Comparison of ENCODE assay signal across 10 mouse cellular contexts in the genomic region with DNA sequence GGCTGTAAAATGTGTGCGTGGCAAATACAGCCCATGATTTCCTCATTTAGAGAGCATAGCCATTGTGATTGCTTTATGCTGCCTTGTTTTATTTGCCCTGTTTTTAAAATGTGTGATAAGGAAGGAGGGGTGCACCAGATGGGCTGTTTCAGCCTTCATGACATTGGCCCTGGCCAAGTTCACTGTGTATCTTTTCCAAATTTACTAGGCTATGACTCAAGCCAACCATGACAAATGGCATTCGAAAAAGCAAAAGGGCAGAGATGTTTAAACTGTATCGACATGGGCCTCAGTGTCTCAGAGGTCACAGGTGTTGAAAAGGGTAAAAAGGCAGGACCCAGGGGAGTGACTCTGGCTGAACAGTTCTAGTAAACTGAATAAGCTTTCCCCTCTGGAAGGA. TPM values are rescaled to one million over a fixed set of nuclear protein-coding genes. Genes with fewer than 3 reads are reported as not detected.
DNase-seq lines count a peak whose midpoint lies in the region; TF ChIP-seq lines count a peak whose summit lies in the region.
"Had no signal": no experiment of that assay in that cellular context is flagged by ENCODE, and none has a peak within 500 bp of the region (broad histone marks: within the 10 kb centered on the region; RNA-seq: fewer than 3 reads in every experiment).

No protein-coding gene starts in this region.

- no peak for TF ChIP-seq CTCF in lung, adult 2 months (IDR thresholded peaks at IDR 0.05; ENCODE audit: insufficient read depth, low read length)

- WGBS in lung, adult 2 months: 44% methylated on average over 3 of the region's 3 CpGs
- 10% methylated on average over 3 of the region's 3 CpGs for WGBS in large intestine, adult 2 months

- peak overlapping the region; percentile 48; the same call in 1 of the 2 replicates for H3K27ac ChIP-seq in brown adipose tissue, adult 24 weeks (replicated peaks; ENCODE audit: low read depth, low read length)

- TF ChIP-seq POLR2A in lung, adult 2 months (IDR thresholded peaks at IDR 0.05; ENCODE audit: borderline replicate concordance, extremely low read depth, low read depth, low read length): no peak

- peak; percentile 25 to 28 for DNase-seq in cerebellum, postnatal 25 days
- no peak for DNase-seq in cerebellum, postnatal 4 days (ENCODE audit: low spot score in 2 of 2)
- peak; percentile 11 for DNase-seq in lung, adult 2 months
- DNase-seq in lung, postnatal 4 days: no peak
- peak; percentile 94 for DNase-seq in large intestine, adult 2 months (ENCODE audit: low read depth, low spot score)
- no peak for DNase-seq in left cerebral cortex, adult 9 months (ENCODE audit: low spot score in 2 of 2)
- no peak for DNase-seq in spleen, postnatal 14 days (ENCODE audit: low spot score in 2 of 2)
- DNase-seq: gastrocnemius, postnatal 36 days; thymus, postnatal 14 days had no signal

- no peaks in the 10 kb centered on the region; the same call in 1 of the 2 replicates for H3K4me1 ChIP-seq in lung, adult 2 months (ENCODE audit: control insufficient read depth, insufficient read depth, low read length)
- H3K4me1 ChIP-seq in brown adipose tissue, adult 24 weeks (ENCODE audit: control insufficient read depth, insufficient read depth, insufficient read length, low read length): peaks cover 17% of the 10 kb centered on the region

- no peak overlapping the region for H3K4me3 ChIP-seq in lung, adult 2 months (replicated peaks; ENCODE audit: extremely low read depth, low read depth, low read length)
- H3K4me3 ChIP-seq in brown adipose tissue, adult 24 weeks (ENCODE audit: insufficient read depth, low read depth, low read length): no peak overlapping the region

RNA-seq across cellular contexts. Expression of a gene that starts 17.3 kb away (rescaled TPM):
- 18.4 and 44.2 TPM in 2 replicates for polyA plus RNA-seq in lung, adult 2 months (2012; rRNA removed)
- polyA plus RNA-seq in brown adipose tissue, adult 24 weeks (2012; ENCODE audit: insufficient read depth, insufficient read length, missing spikeins): 510 and 585 TPM in 2 replicates
- polyA plus RNA-seq in large intestine, adult 2 months (2012; rRNA removed): 31.6 and 32.7 TPM in 2 replicates

Comparison
In these comparisons a context has a peak if more than half of its experiments do, and no peak if none do; other contexts are left out.
1. DNase-seq: peak in cerebellum, postnatal 25 days (2 of 2), lung, adult 2 months (single experiment) and large intestine, adult 2 months (single experiment); none in cerebellum, postnatal 4 days (0 of 2), lung, postnatal 4 days (0 of 2), left cerebral cortex, adult 9 months (0 of 2) and spleen, postnatal 14 days (0 of 2).
2. RNA of a gene that starts 17.3 kb away (polyA plus RNA-seq): 510 to 585 TPM in brown adipose tissue, adult 24 weeks; 18.4 to 44.2 TPM in lung, adult 2 months and 31.6 to 32.7 TPM in large intestine, adult 2 months; every median in the first group is over 10 times any median in the second.